Mouse (Mus musculus) urinary bladder, adult 18-20 months (tissue): ENCODE results near the gene Loxl1.
"Not testable (repeated sequence)": the region's sequence is repeated elsewhere in the genome, so short reads cannot be mapped to it uniquely, and the experiment has no call there.

Source experiments
- DNase-seq, 2 experiments: peaks; one replicate each; pipeline ENCODE4 v3.0.0; 2022; ENCODE audit warnings: low spot score in 2 of 2, mixed read lengths in 2 of 2

Gene Loxl1

DNA sequence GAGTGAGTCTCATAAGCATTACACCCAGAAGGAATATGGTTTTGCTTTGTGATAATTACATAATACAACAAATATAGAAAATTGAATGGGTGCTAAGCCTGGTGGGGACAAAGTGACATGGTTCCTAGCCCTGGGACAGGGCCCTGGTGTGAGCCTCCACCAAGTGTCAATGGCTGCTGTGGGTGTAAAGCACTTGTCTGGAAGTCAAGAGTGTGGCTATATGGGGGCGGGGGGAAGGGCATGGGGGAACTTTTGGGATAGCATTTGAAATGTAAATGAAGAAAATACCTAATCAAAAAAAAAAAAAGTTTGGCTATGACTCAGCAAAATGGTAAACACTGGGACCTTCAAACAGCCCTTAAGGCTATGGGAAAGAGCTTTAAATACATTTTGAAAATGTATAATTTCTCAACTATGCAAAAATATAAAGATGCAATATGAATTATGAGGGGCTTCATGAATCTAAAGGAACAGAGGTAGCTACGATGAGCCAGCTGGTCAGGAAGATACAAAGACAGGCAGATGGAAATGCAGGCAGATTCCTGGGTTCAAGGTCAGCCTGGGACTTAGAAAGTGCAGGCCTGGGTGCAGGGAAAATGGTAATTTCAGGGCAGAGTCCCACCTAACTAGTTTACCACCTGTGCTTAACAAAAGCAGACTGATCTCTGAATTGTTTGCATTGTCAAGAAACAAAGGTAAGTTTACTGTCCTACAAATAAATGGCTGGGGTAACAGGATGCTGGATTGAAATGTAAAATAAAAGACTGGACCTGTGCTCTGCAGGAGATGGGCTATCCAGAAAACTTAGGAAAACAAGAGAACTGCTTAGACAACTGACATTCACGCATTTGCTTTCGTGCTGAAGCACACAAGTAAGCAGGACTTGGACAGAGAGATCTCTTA, 33.9 kb downstream of the Loxl1 start:
- DNase-seq = no peak

DNA sequence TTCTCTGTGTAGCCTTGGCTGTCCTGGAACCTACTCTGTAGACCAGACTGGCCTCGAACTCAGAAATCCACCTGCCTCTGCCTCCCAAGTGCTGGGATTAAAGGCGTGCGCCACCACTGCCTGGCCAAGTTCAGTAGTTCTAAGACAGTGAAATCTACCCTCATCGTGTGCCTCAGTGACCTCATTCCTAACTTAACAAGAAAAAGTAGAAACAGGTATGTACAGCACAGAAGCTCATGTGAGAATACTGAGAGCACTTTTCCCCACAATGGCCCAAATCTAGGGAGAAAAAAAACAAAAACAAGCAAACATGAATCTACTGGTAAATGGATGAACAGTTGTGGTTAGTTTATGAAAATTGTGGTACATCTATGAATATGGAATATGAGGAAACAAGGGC, 34.7 kb downstream of the Loxl1 start:
- DNase-seq = no peak

DNA sequence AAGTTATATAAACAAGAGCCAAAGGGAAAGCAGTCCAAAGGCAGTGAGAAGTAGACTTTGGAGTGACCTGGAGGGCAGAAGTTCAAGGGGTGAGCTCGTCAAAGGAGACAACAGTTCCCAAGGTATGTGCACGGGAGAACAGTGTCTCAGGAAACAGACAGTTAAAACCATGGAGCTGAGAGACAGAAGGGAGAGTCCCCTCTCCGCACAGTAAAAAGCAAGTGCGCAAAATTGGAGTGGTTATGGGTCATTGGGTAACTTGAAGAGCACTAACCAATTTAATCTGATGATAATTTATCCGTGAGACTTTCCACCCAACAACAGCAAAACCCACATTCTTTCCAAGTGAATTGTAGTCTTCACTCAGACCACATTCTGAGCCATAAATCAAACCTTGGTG, 36.6 kb downstream of the Loxl1 start:
- no peak for DNase-seq

DNA sequence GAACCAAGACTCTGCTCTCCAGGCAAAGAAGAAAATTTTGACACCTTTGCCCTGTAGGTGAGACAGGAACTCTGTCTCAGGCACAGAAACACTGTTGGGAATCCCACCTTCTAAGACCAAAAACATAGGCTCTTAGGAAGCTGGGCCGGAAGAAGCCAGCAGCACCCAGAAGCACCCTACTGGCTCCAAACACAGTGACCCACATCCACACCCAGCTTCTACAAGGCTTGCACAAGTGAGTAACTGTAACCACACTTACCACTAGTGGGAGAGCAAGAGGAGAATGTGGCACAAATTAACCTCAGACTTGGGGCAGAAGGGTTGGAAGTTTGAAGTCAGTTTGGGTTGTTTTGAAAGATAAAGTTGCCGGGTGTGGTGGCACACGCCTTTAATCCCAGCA, 37.2 kb downstream of the Loxl1 start:
- DNase-seq = no peak

DNA sequence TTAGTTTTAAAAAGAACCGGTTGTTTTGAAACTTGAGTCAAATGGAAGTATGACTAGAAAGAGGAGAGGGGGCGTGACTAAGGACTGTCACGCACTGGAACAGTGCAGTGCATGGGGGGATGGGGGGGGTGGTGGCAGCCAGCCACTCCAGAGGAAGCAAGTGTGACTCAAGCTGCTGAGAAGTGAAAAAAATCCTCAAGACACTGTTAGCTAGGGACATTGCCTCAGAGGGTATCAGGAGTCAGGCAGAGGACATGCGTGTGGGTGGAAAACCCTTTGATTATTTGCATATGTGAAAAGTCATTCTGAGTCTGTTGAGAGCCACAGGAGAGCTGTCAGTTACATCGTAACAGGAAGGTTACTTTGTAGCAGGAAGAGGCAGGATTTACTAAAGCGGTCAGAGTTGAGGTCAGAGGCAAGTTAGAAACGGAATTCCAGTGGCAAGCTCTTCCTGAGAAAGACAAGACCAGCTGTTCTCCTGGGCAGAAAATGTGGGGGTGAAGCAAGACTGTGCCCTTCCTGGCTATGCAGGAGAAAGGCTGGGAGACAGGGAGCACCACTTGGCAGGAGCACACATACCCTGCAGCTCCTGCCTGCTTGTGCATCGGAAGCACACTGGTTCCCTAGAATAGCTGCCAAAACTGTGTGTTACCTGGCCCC, 37.7 kb downstream of the Loxl1 start:
- DNase-seq = no peak

DNA sequence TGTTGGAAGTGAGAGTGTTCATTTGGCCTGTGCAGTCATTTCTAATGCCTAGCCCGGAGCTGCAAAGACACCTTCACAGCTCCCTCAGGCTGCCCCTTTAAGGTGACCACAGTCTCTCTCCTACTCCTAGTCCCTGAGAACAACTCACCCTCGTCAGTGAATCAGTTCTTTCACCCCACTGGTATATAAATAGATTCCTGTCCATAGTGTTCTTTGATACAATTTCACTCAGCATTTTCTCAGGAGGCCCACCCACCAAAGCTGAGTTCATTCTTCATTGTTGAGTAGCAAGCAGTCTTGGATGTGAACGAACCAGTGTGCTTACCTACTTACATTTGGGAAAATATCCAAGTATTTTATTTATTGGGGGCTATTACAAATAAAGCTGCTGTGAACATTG, 38.4 kb downstream of the Loxl1 start:
- DNase-seq = no peak

DNA sequence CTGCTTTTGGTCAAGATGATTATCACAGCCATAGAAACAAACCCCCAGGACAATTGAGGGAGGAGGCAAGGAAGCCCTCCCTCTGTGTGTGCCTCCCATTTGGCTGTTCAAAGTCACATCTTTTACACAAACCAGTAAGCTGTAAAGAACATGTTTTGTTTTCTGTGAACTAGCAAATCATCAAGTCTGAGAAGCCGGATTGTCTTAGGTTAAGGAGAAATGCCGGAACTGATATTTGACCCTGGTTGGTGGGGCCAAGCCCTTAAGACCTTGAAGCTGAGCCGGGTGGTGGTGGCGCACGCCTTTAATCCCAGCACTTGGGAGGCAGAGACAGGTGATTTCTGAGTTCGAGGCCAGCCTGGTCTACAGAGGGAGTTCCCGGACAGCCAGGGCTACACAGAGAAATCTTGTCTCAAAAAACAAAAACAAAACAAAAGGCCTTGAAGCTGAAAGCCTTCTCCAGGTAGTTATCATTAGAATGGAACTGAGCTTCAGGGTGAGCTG, 38.8 kb downstream of the Loxl1 start:
- no peak for DNase-seq

DNA sequence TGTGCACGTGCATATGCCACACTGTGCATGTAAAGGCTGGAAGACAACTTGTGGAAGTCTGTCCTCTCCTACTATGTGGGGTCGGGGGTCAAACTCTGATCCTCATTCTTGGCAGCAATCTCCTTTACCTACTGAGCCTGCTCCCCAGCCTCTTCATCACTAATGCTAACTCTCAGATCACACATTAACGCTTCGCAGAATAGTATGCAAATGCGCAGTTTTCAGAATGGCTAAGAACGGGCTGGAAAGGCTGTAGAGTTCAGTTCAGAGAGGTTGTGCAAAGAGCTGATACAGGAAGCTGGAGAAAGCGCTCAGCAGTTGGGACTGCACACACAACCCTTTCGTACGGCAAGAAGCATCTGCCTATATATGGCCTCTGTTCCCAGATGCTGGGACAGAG, 40.1 kb downstream of the Loxl1 start:
- no peak for DNase-seq

DNA sequence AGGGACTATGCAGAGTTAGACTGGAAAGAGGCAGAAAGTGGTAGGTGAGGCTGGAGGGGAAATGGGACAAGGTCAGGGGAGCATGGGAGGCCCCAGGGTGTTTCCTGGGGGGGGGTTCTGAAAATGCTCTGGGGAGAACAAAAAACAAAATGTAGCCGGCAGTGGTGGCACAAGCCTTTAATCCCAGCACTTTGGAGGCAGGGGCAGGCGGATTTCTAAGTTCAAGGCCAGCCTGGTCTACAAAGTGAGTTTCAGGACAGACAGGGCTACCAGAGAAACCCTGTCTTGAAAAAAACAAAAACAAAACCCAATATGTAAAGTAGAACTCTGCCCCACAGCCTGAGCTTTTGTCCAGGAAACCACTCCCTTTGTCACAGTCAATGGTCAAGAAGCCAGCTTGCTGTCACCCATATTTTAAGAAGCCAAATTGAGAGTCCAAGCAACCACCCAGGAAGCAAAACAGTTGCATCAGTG, 40.9 kb downstream of the Loxl1 start:
- DNase-seq = no peak

DNA sequence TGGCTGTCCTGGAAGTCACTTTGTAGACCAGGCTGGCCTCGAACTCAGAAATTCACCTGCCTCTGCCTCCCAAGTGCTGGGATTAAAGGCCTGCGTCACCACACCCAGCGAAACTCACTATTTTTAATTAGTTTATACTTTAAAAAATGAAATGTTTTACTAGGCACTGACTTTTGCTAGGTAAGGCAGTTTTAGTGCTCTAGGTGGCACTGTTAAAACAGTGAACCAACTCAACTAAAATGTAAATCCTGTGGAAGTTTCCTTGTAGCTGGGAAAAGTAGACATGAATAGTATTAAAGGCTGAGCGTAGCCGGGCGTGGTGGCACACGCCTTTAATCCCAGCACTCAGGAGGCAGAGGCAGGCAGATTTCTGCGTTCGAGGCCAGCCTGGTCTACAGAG, 41.4 kb downstream of the Loxl1 start:
- not testable (repeated sequence) for DNase-seq

DNA sequence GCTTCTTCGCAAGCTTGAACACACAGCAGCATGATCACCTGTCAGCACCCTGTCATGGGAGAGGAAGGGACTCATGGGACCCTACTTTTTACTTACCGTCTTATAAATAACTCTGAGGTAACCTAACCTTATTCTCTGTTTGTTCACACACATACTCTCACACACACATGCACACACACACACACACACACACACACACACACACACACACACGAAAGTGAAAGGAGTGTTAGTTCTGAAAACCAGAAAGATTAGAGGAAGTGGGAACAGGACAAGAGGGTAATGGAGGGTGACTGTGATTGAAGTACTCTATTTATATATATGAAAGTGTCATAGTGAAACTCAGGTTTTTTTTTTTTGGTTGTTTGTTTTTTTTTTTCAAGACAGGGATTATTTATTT, 41.9 kb downstream of the Loxl1 start:
- no peak for DNase-seq

DNA sequence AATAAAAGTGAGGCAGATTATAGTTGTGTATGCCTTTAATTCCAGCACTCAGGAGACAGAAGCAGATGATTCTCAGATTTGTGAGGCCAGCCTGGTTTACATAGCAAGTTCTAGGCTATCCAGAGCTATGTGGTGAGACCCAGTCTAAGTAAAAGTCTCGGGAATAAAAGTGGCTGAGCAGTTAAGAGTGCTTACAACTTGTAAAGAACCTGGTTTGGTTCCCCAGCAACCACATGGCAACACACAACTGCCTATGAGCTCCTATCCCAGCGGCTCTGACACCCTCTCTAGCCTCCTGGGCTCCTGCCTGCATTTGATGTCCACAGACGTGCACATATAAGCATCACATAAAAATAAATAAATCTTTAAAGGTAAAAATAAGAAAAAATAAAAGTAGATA, 42.9 kb downstream of the Loxl1 start:
- DNase-seq = no peak

DNA sequence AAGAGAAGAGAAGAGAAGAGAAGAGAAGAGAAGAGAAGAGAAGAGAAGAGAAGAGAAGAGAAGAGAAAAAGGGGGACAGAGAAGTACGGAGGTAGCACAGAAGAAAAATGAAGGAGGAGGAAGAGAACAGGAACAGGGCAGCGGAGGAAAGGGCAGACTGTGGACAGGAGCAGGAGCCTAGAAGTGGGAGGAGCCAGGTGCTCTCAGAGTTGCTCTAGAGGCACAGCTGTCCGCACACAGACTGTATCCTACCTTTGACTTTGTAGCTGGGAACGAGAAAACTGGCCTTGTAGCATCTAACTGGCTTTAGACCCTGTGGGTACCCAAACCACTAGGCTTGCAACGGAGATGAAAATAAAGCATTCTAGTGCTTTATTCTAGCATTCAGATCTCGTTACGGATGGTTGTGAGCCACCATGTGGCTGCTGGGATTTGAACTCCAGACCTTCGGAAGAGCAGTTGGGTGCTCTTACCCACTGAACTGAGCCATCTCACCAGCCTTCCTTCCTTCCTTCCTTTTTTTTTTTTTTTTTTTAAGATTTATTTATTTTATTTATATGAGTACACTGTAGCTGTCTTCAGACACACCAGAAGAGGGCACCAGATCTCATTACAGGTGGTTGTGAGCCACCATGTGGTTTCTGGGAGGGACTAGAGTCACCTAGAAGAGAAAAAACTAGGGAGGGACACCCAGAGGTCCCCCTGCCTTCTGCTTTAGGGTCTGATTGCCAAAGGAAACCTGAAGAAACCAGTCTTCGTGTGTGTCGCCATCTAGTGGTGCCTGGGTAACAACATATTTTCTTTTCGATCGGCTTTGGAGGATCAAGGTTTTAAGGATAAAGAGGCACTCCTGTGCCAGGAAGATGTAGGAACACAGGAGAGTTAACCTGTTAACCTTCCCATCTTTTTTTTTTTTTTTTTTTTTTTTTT, 44.3 kb downstream of the Loxl1 start:
- no peak for DNase-seq

DNA sequence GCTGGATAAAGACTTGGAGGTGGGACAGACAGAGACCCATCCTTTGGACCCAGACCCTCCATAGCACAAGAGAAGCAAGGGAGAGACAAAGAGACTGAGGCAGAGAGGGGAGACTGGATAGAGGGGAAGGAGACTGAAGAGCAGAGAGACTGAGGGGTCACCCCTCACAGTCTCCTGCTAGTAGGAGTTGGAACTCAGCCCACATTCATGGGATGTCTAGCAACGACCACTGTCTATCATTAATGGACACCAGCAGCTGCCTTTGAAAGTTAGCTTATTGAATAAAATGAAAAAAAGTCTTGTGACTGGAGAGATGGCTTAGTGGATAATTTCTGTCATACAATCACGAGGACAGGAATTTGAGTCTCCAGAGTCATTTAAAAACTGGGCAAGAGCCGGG, 45.9 kb downstream of the Loxl1 start:
- DNase-seq = no peak

DNA sequence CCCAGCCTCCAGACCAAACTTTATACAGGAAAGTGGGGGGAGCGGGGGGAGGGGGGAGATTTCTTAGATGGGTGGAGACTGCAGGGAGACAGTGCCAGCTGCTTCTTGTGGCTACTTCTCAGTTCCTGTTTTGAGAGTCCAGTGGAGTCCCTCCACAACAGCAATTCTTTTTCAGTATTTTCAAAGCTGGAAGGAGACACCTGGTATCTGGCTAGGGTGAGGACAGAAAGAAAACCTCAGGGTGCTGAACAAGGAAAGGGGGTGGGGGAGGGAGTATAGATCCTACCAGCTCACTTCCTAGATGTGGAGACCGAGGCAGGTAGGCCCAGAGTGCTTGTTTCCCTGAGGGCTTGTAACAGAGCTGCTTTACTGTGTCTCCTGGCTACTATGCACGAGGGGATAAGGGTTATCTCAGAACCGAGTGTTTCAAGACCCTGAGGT, 46.4 kb downstream of the Loxl1 start:
- no peak for DNase-seq

DNA sequence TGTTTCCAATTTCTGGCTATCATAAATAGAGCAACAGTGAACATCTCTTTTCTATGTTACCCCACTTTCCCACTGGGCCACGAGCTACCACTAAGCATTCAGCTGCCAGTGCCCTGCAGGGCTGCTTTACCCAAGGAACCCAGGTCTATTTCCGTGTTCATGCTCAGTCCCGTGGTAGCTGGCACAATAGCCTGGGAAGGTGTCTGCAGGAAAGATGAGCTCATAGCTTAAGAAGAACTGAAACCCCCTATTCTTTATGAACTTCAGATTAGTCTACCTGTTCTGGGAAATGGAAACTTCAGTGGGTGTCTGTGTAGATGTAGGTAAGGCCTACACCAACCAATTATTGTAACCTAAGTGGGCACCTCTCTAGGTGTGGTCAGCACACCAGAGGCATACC, 47.6 kb downstream of the Loxl1 start:
- no peak for DNase-seq

DNA sequence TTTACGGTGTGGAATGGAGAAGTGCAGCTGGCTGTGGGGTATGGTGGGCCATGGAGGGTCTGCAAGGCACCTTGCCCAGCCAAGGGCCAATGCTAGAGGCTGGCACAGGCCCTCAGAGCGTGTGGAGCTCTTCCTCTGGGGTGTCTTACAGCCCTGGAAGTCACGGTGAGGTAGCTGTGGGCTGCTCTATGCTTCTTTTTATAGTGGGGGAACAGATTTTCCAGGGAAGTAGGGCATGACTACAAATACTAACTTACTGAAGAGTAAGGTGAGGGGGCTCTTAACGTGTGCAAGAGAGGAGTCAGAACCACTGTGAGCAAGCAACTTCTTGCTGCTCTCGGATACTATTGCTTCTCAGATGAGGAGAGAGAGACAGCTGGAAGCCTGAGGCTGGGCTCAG, 50.5 kb downstream of the Loxl1 start:
- DNase-seq = no peak

DNA sequence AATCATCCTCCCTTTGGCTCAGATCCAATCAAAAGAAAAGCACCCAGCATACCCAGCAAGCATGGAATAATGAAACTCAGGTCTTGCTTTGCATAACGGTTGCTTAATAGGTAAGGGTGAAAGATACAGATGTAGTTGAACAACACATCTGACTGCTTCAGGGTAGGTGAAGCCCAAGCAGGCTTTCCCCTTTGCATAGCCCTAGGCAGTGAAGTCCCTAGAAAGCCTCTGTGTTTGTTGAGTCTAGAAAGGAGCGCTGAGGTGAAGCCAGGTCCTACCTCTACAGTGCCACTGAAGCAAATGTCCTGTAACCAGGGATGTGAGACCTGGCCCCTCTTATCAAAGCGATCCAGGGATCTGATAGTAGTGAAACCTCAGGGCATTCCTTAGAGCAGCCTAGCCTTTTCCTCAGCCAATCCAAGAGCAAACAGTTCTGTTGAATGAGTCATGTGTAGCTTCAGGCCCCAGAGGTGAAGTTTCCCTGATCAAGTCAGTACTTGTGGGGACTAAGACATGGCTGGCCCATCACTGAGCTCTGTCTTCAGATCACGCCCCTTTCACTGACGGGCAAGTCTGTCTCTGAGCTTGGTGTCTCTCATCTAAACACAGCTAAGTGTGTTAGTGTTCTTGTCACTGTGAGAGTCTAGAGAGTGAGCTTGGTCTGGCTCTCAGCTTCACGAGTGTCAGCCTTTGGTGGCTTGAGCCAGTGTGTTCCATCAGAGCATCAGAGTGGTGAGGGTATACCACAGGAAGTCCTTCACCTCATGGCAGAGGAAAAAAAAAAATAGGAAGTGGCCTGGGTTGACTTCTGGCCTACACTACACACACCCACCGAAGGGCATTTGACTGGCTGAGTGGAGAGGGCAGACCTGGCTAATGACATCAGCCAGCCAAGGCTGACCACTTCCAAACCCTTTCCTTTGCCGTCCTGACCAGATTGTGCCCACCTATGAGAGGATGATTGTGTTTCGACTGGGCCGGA, 57.0 kb downstream of the Loxl1 start:
- no peak for DNase-seq

DNA sequence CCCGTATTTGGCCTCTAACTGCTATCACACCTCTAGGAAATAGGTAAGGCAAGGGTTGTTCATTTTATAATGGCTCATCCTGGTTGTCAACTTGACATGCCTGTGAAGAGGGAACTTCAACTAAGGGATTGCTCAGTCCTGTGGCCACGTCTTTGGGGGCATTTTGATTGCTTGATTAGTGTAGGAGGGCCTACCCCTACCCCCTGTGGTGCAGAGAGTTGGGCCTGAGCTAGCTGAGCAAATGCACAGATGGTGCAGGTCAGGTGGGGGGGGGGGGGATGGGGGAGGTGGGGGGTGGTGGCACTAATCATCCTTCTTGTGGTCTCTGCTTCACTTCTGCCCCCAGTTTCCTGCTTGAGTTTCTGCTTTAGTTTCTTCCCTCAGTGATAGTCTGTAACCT, 57.9 kb downstream of the Loxl1 start:
- no peak for DNase-seq

DNA sequence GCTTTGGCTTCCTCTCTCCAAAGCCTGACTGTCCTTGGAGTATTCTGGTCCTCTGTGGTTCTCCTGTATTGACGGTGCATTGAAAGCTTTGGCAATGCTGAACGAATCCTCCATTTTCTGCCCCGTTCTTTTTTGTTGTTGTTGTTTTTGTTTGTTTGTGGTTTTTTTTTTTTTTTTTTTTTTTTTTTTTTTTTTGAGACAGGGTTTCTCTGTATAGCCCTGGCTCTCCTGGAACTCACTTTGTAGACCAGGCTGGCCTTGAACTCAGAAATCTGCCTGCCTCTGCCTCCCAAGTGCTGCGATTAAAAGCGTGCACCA, 59.2 kb downstream of the Loxl1 start:
- DNase-seq = not testable (repeated sequence)
